Mouse (Mus musculus): ENCODE results near the gene Tspan18. TPM values are rescaled to one million over a fixed set of nuclear protein-coding genes. Genes with fewer than 3 reads are reported as not detected.
A peak's percentile ranks its signal among the peaks of the same experiment; 100 is the strongest.

Tspan18 gene
- total RNA-seq, 2 experiments from 2014 or later, result 84.9 to 114 TPM

DNA sequence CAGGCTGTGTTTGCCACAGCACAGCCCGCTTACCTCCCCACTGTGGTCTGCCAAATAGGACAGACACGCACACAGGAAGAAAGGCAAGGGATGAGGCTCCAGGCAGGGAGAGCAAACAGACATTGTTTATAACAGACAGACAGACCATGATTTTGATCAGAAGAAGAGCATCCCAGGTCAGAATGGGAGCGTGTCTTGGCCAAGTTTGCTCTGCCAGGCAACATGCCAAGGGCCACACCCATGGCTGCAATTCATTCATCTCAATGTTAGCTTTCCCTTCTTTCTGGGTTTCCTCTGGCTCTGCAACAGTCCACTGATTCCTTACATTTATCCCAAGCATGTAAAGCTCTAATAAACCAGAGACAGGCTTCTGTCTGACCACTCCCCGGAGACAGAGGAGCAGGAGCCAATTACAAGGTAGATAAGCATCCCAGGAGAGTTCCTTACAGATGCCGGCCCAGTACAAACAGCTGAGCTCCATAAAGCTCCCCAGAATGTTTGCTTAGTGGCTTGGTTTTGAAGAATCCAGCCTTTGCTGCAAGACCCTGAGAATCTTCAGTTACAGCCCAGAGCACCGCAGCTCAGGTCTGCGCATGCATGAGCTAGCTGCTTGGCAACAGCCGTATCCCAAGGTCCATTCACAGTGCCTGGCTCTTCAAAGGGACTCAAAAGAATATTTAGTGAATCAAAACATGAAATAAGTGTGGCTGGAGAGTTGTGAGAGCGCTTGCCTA, 5.2 kb upstream of the Tspan18 start:
- DNase-seq, result peak; percentile 50

DNA sequence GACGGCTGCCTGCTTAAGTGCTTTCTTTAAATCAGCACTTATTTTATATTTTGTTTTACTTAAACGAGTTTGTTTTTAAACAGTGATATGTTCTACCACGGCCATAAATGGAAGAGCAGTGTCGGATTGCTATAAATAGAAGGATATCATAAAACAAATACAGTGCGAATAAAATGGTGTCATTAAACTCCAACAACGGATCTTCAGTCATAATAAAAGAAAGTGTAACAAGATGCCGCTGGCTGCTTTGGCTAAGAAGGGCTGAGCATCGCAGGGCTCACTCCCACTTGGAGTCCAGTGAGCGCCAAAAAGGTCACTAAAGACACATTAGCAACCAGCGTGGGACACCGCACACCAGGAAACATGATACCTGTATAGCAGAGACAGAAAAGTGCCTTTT, 1.7 kb upstream of the Tspan18 start:
- DNase-seq, result no peak

GRCm38 (mm10) chr2:93333241-93333816, 976 bp downstream of the Tspan18 start:
- DNase-seq, result peak; percentile 96

GRCm38 (mm10) chr2:93332277-93332676, 2.0 kb downstream of the Tspan18 start:
- peak; percentile 49 for DNase-seq

DNA sequence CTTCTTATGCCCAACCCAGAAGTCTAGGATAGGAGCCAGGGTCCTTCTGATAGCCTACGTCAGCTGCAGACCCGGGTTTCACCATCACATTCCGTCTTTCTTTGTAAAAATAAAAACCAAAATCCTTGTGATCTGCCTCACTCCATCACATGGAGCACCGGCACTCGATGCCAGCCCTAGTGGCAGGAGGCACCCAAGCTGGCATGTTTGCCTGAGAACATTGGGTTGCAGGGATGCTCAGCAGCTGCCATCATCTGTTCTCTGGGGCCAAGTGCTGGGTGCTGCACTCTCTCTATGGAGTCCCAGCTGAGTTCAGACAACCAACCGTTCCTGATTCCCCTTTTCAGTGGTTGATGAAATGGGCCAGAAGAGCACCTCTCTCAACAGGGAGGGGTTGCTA, 3.2 kb downstream of the Tspan18 start:
- DNase-seq, result no peak

DNA sequence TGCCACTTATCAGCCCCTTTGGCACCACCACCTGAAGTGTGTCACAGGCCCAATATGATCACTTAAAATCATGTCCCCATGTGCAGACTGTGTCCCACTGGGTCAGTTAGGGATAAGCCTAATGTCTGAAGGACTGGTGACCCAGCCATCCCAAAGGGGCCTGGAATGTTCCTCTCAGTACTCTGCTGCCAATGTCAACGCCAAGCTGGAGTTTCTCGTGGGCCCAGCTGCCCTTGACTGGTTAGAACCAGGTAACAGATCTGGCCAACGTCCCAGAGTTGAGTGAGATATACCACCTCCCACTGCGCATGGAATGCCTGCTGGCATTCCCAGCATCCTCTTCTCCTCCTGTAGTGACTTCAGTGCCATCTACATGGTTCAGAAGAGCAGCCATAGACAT, 5.2 kb downstream of the Tspan18 start:
- DNase-seq, result peak; percentile 66

GRCm38 (mm10) chr2:93327915-93328555, 6.3 kb downstream of the Tspan18 start:
- peak; percentile 68 for DNase-seq

- DNase-seq, result no peak
These were observed 9.6 kb downstream of the Tspan18 start for GRCm38 (mm10) chr2:93324681-93325080.

- peak; percentile 76 for DNase-seq
These were observed 12.4 kb downstream of the Tspan18 start for GRCm38 (mm10) chr2:93321946-93322345.

DNA sequence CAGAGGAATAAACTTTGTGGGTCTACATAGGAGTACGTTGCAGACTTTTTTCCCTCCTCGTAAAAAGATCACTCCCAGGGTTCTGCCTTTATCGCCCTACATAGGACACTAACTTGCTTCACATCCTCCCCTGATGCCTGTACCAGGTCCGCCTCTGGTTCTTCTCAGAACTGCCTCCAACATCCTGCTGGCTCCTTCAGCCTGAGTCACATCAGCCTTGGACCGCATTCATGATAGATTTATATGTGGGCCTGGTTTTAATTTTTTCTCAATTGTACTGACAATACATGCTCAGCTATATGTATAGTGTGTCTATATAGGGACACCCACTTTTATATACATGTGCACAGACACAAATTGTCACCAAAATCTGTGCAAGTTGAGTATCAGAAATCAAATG, 14.0 kb downstream of the Tspan18 start:
- no peak for DNase-seq

DNA sequence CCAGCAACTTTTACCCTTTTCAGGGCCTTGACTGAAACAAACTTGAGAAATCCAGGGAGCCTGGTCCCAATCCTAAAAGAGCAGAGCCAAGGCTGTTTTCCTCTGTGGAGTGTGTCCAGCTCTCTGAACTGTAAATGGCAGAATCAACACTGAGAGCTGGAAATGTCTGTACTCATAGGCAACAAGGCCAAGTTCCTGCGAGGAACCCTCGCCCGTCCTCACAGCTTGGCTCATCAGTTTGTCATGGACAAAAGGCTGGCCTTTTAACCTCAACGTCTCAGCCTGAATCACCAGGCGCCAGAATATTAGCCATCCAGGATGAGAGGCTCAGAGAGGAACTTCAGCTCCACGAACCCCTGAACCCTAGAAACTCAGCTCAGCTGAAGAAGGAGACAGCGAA, 14.7 kb downstream of the Tspan18 start:
- DNase-seq, result peak; percentile 52

DNA sequence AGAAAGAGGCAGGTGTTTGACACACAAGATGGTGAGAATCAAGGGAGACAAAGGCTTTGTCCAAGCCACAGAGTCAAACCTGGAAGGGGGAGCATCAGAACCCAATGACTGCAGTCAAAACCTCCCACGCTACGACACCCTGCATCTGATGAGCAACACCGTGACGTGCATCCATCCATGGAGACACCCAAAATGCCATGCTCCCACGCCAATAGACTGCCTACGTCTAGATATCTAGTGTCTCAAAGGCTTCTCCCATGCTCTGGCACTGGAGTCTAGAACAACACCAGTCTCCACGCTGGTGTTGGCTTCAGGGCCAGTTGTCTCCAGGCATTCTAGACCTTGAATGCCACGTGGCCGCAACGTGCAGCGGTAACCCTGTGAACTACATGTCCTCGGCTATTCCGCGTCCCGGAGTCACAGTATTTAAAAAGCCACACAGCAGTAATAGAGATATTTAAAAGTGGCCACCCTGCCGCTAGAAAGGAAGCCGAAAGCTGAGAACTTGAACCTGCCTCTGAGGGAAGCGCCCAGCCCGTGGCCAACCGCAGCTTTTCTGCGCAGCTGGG, 15.4 kb downstream of the Tspan18 start:
- peak; percentile 39 for DNase-seq

DNA sequence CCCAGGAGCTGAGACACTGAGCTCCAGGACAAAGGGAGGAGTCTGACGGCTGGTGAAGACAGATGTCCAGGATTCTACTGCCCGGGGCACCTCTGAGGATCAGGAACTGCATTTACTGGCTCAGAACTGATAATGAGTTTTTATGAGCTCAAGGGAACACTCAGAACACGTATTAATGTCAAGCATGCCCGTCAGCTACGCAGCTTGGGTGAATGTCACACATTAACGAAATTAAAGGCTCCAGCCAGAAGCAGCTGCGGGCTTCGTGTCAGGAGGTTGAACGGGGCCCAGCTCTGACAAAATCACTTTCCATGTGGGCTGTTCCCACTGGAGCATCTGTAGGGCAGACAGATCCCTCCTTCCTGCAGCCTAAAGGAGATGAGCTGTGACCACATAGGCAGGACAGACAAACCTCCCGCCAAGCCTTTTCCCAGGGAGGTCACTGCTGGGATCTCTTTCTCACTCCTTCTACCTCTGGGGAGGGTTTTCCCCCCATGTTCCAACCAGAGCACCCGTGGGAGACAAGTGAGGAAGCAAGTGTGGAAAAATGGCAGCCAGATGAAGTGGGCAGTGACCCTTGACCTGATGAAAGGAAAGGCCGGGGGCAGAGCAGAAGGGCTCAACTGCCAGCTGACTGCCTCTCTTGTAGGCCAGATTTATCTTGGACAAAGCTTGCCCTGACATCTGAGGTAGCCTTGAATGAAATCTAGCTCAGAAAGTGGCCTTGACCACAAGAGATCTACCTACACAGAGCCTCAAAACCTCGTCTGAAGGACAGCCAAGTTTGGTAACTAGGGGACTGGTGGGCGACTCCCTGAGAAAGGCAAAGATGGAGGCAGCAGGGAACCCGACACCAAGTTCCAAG, 20.3 kb downstream of the Tspan18 start:
- peak; percentile 55 for DNase-seq

DNA sequence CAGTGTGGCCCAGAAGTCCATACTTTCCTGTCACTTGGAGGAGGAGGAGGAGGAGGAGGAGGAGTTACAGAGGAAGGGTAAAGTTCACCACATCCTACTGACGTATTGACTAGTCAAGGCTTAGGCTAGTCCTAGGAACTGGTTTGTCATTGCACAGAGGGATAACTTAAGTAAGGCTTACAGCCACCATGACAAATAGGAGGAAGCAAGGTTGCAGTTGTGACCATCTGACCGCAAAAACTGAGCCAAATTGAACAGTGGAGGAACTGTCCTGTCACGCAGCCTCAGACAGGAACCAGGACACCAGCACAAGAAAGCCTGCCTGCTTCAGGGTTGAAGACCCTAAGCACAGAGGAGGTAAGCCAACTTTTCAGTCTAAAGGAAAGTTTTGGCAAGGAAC, 21.8 kb downstream of the Tspan18 start:
- DNase-seq, result no peak

GRCm38 (mm10) chr2:93309724-93310413, 24.4 kb downstream of the Tspan18 start:
- no peak for DNase-seq

DNA sequence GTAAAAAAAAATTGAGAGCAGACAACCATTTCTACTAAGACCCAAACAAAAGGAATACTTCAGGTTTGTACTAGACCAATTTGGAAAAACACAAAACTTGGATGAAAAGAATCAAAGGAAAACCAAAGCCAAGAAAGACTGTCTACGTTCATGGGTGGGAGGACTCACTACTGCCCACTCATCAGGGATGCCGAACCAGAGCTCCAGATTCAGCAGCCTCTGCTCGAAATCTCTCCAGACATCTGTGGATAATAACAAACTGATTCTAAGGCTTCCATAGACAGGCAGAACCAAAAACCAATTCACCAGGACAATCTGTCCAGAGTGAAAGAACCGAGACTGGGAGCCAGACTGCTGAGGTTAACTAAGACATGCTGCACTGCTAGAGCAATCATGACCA, 27.4 kb downstream of the Tspan18 start:
- no peak for DNase-seq

GRCm38 (mm10) chr2:93304273-93304634, 30.1 kb downstream of the Tspan18 start:
- DNase-seq, result no peak

- DNase-seq, result no peak
These were observed 30.6 kb downstream of the Tspan18 start for GRCm38 (mm10) chr2:93303585-93304272.

GRCm38 (mm10) chr2:93303260-93303584, 31.1 kb downstream of the Tspan18 start:
- DNase-seq, result no peak

- DNase-seq, result peak; percentile 84
These were observed 36.6 kb downstream of the Tspan18 start for GRCm38 (mm10) chr2:93297656-93298055.

Data from adrenal gland, postnatal 10 days (tissue).